Mouse (Mus musculus) thymus, adult 2 months (tissue): ENCODE measurements at regions not wholly inside any gene's neighbourhood (a gene's known extent, or its start where the extent isn't known, plus 50 kb on each side); places are given as distances from the start of the nearest gene placed in this dataset.

Experiments used
- DNase-seq: peaks from one replicate; pipeline ENCODE4 v3.0.0; 2021
- H3K27ac ChIP-seq: fragments of 200-500 bp; 2 replicates; pipeline ENCODE4 v1.5.1; 2012; ENCODE audit warnings: low read length, control low read depth; ENCODE audit not compliant: control insufficient read depth, insufficient read depth
- H3K27me3 ChIP-seq: fragments of 200-500 bp; 2 replicates; pipeline ENCODE4 v1.6.1; 2012; ENCODE audit warnings: mild to moderate bottlenecking, low read length, moderate library complexity, mixed read lengths; ENCODE audit not compliant: control insufficient read depth, insufficient read depth
- H3K36me3 ChIP-seq: fragments of 200-500 bp; 2 replicates; pipeline ENCODE4 v1.6.1; 2012; ENCODE audit warnings: mild to moderate bottlenecking, low read length, moderate library complexity; ENCODE audit not compliant: control insufficient read depth, insufficient read depth
- H3K4me1 ChIP-seq: fragments of 200-500 bp; replicated peaks from 2 replicates; pipeline ENCODE4 v1.6.1; 2012; ENCODE audit warnings: low read length; ENCODE audit not compliant: control insufficient read depth, insufficient read depth
- H3K4me3 ChIP-seq: fragments of 200-500 bp; 2 replicates; pipeline ENCODE4 v1.5.1; 2012; ENCODE audit warnings: mild to moderate bottlenecking, low read length, control low read depth, moderate library complexity; ENCODE audit not compliant: control insufficient read depth, insufficient read depth
- CTCF ChIP-seq: fragments of 200-500 bp; IDR thresholded peaks from 2 replicates; pipeline ENCODE4 v1.5.1; 2012; ENCODE audit warnings: mild to moderate bottlenecking, control low read depth, low read length, moderate library complexity, borderline replicate concordance; ENCODE audit not compliant: control insufficient read depth, poor library complexity, insufficient read depth; ENCODE audit errors: extremely low read depth
- POLR2A ChIP-seq: fragments of 200-500 bp; IDR thresholded peaks from 2 replicates; pipeline ENCODE4 v1.6.1; 2012; ENCODE audit warnings: mild to moderate bottlenecking, low read length, control low read depth, moderate library complexity; ENCODE audit not compliant: control insufficient read depth, poor library complexity, insufficient read depth; ENCODE audit errors: extremely low read depth
- WGBS: fragments of 180-500 bp; shearing (Covaris S2); methylation state at CpG from one replicate; pipeline ENCODE4 v1.1.7; 2018; 5-methylcytosine and 5-hydroxymethylcytosine counted together

DNA sequence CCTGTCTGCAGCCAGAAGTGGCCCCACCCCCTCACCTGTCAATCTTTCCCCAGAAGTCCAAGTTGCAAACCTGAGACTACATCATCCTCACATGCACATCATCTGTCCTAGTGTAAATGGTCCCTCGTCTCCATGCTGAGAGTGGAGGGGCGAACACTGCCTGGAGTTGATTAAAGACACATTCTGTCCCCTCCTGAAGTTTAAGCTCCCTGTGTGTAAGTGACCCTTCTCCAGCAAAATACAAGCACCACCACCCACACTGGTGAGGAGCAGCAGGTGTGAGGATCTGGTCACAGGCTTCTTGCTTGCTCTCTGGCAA, 252.6 kb downstream of the Pax3 start:
- no peak for DNase-seq
- Histone ChIP-seq H3K27me3 (no peaks in the 10 kb centered on the region), H3K36me3 (no peaks in the 10 kb centered on the region), H3K4me1 (no peaks in the 10 kb centered on the region), H3K4me3 (no peak overlapping the region), H3K27ac (no peak overlapping the region)
- 88% methylated on average over 2 of the region's 2 CpGs for WGBS
- TF ChIP-seq POLR2A, result no peak
- TF ChIP-seq CTCF, result no peak

DNA sequence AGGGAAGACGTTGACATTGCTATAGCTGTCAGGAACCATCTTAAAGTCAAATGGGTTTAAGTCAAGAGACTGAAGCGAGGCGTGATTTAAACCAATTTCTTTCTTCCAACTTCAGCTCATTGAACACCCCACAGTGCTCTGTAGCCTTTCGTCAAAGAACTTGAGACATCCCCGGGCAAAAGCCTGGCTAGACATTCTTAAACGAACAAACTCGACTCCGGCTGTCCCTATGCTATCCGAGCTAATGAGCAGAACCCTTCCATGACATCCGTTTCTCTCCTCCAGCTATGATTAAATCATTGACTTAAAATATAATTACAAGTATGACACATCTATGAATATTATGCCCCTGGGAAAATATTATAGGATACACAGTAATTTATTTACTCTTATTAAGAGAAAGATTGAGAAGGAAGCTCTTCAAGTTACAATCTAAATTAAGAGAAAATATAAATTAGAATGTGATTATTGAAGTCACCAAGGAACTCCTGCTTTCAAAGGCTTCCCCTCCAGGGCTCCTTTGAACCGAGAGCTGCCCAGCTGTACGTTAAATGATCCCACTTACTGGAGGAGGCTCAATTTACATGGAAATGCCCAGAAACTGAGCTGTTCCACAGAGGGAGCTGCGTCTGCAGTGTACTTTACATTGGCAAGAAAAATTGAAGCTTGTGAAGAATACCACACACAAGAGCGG, 253.2 kb downstream of the Pax3 start:
- H3K36me3 ChIP-seq, result no peaks in the 10 kb centered on the region
- 87% methylated on average over 14 of the region's 14 CpGs for WGBS
- H3K4me3 ChIP-seq, result no peak overlapping the region
- H3K27ac ChIP-seq, result no peak overlapping the region
- DNase-seq, result no peak
- H3K4me1 ChIP-seq, result no peaks in the 10 kb centered on the region
- no peaks in the 10 kb centered on the region for H3K27me3 ChIP-seq
- TF ChIP-seq POLR2A (no peak), CTCF (no peak)

DNA sequence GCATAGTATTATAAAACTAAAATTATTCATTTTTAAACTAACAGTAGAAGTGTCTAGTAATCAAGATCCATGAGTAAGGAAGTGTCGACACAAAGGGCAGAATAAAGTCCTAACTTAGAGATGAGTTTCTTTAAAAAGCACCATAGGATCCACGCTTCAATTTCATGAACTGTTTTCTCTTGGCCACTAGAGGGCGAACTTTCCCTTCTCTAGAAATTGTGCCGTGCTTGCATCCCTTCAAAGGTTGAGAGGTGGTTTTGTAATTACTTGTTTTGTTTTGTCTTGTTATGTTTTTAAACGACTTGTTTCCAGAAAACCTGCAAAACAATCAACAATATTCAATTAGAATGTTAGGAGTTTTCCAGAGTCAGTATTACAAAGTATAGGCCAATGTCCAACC, 253.8 kb downstream of the Pax3 start:
- WGBS, result 11% methylated on average over 5 of the region's 5 CpGs

DNA sequence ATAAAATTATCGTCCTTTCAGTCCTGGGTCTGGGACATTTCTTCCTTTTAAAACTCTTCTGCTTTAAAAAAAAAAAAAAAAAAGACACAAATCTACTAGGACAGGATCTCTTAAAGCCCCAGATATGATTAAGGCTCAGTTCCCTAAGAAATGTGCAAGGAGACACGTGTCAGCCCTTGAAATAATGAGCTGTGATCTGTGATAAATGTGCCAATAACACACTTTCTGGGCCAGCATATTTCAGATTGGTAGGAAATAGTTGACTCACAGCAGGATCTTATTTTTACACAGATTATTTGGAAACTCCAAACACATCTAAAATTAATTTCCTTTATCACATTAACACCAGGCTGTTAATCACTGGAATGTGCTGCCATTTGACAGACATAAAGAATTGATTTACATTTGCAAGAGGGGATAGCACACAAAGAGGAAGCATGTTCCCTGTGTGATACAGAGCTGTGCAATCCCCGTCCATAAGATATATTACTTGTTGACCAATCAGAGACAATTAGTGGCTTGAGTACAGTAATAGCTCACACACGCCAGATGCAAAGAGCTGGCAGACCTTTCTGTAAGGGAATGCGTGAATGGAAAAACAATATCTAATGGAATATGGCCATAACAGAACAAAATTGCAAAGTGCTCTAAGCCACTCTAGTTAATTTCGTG, 263.7 kb downstream of the Pax3 start:
- H3K27ac ChIP-seq, result no peak overlapping the region
- WGBS, result 23% methylated on average over 6 of the region's 6 CpGs
- DNase-seq, result no peak
- H3K27me3 ChIP-seq, result no peaks in the 10 kb centered on the region
- H3K4me1 ChIP-seq, result no peaks in the 10 kb centered on the region
- TF ChIP-seq CTCF (no peak), POLR2A (no peak)
- no peaks in the 10 kb centered on the region for H3K36me3 ChIP-seq
- H3K4me3 ChIP-seq, result no peak overlapping the region

More for the DNA sequence above, 253.8 kb downstream of the Pax3 start:
- TF ChIP-seq POLR2A (no peak), CTCF (no peak)
- DNase-seq, result no peak
- Histone ChIP-seq H3K4me3 (no peak overlapping the region), H3K36me3 (no peaks in the 10 kb centered on the region), H3K27me3 (no peaks in the 10 kb centered on the region), H3K27ac (no peak overlapping the region), H3K4me1 (no peaks in the 10 kb centered on the region)

DNA sequence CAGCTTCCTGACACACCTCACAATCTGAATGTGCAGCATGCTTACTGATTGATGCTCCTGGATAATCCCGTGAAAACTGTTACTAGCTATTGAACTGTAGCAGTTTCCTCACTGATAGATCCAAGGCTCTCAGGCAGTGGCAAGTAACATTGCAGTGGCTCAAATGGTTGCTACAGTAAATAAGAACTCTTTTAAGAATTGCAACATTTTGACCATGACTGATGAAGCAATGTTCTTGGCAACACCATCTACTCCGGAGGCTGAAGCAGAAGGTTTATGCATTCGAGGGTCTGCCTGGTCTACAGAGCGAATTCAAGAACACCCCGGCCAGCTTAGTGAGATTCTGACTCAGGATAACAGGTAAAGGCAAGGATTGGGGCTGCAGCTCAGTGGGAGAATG, 264.7 kb downstream of the Pax3 start:
- H3K4me3 ChIP-seq, result no peak overlapping the region
- WGBS, result 87% methylated on average over 5 of the region's 5 CpGs
- H3K4me1 ChIP-seq, result no peaks in the 10 kb centered on the region
- H3K36me3 ChIP-seq, result no peaks in the 10 kb centered on the region
- H3K27ac ChIP-seq, result no peak overlapping the region
- no peak for DNase-seq
- H3K27me3 ChIP-seq, result no peaks in the 10 kb centered on the region
- TF ChIP-seq CTCF, result no peak
- TF ChIP-seq POLR2A, result no peak

DNA sequence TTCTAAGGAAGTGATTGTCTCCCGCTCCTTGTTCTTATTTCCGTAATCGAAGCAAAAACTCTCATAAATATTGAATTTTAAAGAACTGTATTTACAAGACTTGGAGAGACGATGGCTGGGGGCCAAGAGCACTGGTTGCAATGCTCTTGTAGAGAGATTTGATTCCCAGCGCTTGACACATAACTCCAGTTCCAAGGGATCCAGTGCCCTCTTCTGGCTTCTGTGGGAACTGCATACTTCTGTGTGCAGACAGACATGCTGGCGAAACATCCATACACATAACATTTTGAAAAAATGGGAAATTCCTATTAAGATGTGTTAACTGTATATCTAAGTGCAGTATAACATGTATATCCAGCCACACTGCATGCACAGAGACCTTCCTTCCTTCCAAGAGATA, 266.3 kb downstream of the Pax3 start:
- Histone ChIP-seq H3K36me3 (no peaks in the 10 kb centered on the region), H3K27me3 (no peaks in the 10 kb centered on the region), H3K4me3 (no peak overlapping the region), H3K27ac (no peak overlapping the region), H3K4me1 (no peaks in the 10 kb centered on the region)
- TF ChIP-seq POLR2A (no peak), CTCF (no peak)
- WGBS, result 96% methylated on average over 6 of the region's 6 CpGs
- DNase-seq, result no peak
